Mouse (Mus musculus): ENCODE results near the gene Creld1.

Gene Creld1

GRCm38 (mm10) chr6:113483100-113483615, at the start of gene Creld1:
TSS of gene Creld1 (plus strand) at chr6:113483297.
- DNase-seq (ENCODE audit: low spot score), result peak; percentile 95

GRCm38 (mm10) chr6:113433661-113434060, 49.4 kb upstream of the Creld1 start:
- DNase-seq (ENCODE audit: low spot score), result no peak

DNA sequence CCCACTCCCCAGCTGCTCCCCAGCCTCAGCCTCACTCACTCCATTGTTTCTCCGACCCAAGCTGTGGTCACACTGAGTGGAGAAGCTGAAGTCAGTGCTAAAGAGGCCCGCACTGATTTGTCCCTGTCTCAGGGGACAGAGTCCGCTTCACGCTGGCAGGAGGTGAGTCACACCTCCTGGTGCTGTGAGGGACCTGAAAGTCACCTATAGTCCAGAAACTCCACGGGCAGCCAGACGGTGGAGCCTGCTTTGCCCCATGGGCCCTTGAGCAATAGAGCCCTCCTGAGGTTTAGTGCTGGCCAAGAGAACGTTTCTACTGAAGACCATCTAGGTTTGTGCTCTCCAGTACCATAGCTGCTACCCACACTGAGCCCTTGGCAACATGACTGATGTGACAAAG, 48.4 kb upstream of the Creld1 start:
- no peak for DNase-seq (ENCODE audit: low spot score)

GRCm38 (mm10) chr6:113435664-113436205, 47.4 kb upstream of the Creld1 start, which contains the start of gene Cidec:
TSS of gene Cidec (minus strand) at chr6:113435760.
- DNase-seq (ENCODE audit: low spot score), result no peak

GRCm38 (mm10) chr6:113437135-113437534, 46.0 kb upstream of the Creld1 start:
- DNase-seq (ENCODE audit: low spot score), result no peak

GRCm38 (mm10) chr6:113438721-113439430, 44.2 kb upstream of the Creld1 start:
- DNase-seq (ENCODE audit: low spot score), result no peak

DNA sequence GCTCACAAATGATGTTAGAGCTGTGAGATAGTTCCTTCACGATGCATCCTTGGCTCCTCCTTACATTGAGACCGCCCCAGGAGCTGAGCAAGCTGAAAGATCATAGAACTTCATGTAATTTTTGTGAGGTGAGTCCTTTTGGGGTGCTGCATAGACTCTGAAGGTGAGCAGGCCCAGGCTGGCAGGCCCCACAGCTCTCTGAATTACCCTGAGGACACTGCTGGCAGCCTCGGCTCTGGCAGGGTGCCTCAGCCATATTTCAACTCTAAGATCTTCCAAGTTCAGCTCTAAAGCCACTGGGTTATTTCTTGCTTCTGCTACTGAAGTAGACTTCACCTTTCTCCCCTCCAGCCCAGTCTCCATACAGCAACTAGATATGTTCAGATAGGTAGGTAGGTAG, 42.4 kb upstream of the Creld1 start:
- DNase-seq (ENCODE audit: low spot score), result no peak

- peak; percentile 88 for DNase-seq (ENCODE audit: low spot score)
Observed at GRCm38 (mm10) chr6:113441147-113441680, 41.9 kb upstream of the Creld1 start.

- DNase-seq (ENCODE audit: low spot score), result no peak
Observed at GRCm38 (mm10) chr6:113442087-113442441, 41.0 kb upstream of the Creld1 start.

- peak; percentile 90 for DNase-seq (ENCODE audit: low spot score)
Observed at GRCm38 (mm10) chr6:113442442-113443090, 40.5 kb upstream of the Creld1 start, which contains the start of gene Jagn1. TSS of gene Jagn1 (plus strand) at chr6:113442569.

DNA sequence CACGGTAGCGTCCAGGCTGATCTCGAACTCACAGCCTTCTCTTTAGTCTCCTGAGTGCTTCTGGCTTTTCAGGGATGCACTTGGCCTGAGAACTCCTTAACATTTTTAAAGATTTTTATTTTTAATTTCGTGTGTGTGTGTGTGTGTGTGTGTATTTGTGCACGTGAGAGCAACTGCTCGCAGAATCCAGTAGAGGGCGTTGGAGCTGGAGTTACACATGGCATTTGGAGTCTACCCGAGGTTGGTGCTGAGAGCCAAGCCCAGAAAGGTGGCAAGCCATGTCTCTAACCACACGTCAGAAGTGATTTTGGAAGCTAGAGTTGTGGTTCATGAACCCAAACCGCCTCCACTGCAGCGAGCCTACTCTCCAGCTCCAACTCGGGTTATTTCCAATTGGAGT, 40.0 kb upstream of the Creld1 start:
- DNase-seq (ENCODE audit: low spot score), result no peak

GRCm38 (mm10) chr6:113444207-113444965, 38.7 kb upstream of the Creld1 start:
- no peak for DNase-seq (ENCODE audit: low spot score)

GRCm38 (mm10) chr6:113447639-113448038, 35.5 kb upstream of the Creld1 start:
- no peak for DNase-seq (ENCODE audit: low spot score)

GRCm38 (mm10) chr6:113451839-113452238, 31.3 kb upstream of the Creld1 start:
- DNase-seq (ENCODE audit: low spot score), result no peak

GRCm38 (mm10) chr6:113455007-113455406, 28.1 kb upstream of the Creld1 start:
- DNase-seq (ENCODE audit: low spot score), result no peak

DNA sequence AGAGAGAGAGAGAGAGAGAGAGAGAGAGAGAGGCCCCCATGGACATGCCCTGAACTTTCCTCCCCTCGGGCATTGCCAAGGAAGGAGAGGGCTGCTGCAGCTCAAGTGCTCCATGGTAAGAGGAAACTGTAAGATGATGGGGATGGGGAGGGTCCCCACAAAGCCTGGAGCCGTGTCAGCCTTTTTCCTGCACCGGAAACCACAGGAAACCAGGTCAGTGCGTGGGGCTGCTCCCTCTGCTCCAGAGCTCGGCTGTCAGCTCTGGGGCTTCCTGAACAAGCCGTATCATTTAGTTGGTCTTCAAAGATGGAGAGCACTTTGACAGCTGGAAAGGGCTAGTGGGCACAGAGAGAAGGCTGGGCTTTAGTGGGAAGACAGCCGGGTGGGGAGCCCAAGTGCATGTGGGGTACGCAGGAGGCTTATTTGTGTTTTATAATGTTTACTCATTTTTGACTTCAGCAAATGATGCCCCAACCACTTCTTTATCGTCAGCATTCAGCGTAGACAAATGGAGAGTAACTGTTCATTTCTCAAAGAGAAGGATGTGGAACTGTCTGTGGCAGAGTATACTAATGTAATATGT, 25.1 kb upstream of the Creld1 start, which contains the start of gene Il17re:
Il17re (plus strand) TSS at position 533 of the 583 bp plus-strand sequence.
- no peak for DNase-seq (ENCODE audit: low spot score)

GRCm38 (mm10) chr6:113458635-113459034, 24.5 kb upstream of the Creld1 start:
- DNase-seq (ENCODE audit: low spot score), result no peak

- DNase-seq (ENCODE audit: low spot score), result no peak
Observed at GRCm38 (mm10) chr6:113464040-113464439, 19.1 kb upstream of the Creld1 start.

DNA sequence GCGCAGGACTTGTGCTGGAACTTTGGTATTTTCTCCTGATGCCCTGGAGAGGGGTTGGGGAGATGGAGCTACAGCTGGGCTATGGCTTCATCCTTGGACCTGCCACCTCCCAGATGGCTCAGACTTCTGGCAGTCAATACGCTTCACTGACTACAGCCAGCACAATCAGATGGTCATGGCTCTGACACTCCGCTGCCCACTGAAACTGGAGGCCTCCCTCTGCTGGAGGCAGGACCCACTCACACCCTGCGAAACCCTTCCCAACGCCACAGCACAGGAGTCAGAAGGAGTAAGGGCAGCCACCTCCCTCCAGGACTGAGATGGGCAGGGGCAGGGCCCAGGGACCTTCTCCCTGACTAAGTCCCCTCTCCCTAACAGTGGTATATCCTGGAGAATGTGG, 17.5 kb upstream of the Creld1 start:
- DNase-seq (ENCODE audit: low spot score), result no peak

DNA sequence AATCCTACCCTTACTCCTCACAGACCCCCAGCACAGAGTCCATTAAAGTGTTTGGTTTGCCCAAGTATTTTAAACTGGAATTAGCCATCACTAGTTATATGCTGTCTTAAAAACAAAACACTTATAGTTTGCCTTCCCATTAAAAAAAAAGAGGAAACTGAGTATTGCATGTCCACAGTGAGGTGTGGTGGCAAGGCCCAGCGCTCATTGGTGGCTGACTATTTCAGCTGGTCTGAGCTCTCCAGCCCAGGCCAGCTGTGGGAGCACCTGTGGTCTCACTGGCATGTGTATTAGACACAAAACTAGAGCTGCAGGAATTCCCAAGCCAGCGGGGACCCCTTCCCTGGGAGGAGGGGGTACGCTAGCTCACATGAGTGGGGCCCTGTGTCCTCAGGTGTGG, 14.6 kb upstream of the Creld1 start:
- DNase-seq (ENCODE audit: low spot score), result no peak

DNA sequence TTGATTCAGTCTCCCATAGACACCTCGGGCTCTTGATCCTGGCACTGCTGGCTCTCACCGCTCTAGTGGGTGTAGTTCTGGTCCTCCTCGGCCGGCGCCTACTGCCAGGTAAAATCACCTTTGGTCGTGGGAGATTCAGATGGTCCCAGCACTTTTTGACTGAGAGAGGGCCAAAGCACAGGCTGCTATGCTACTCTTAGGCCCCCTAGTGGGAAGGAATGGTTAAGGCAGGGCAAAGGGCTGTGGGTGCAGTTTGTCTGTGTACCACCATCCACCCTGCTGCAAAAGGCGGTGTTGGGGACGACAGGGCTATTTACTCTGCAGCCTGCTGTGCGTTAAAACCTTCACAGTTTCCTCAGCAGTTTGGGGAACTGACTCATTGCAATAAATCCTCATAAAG, 14.1 kb upstream of the Creld1 start:
- peak; percentile 78 for DNase-seq (ENCODE audit: low spot score)

GRCm38 (mm10) chr6:113469432-113469831, 13.7 kb upstream of the Creld1 start:
- peak; percentile 93 for DNase-seq (ENCODE audit: low spot score)
